Mouse (Mus musculus) left cerebral cortex, adult 8-10 months (tissue): ENCODE results near the gene Pacrg. TPM values are rescaled to one million over a fixed set of nuclear protein-coding genes. Genes with fewer than 3 reads are reported as not detected.

Experiments used
- DNase-seq, 2 experiments: peaks; one replicate each; pipeline ENCODE4 v3.0.0; 2022; ENCODE audit warnings: low spot score in 2 of 2
- total RNA-seq, 4 experiments: library from RNA; stranded (reverse); gene quantifications; 2 replicates each; pipeline ENCODE4 v1.2.4; 2022

The Pacrg gene
- total RNA-seq, 4 experiments from 2014 or later = 19.2 to 25.9 (median 21.6) TPM

DNA sequence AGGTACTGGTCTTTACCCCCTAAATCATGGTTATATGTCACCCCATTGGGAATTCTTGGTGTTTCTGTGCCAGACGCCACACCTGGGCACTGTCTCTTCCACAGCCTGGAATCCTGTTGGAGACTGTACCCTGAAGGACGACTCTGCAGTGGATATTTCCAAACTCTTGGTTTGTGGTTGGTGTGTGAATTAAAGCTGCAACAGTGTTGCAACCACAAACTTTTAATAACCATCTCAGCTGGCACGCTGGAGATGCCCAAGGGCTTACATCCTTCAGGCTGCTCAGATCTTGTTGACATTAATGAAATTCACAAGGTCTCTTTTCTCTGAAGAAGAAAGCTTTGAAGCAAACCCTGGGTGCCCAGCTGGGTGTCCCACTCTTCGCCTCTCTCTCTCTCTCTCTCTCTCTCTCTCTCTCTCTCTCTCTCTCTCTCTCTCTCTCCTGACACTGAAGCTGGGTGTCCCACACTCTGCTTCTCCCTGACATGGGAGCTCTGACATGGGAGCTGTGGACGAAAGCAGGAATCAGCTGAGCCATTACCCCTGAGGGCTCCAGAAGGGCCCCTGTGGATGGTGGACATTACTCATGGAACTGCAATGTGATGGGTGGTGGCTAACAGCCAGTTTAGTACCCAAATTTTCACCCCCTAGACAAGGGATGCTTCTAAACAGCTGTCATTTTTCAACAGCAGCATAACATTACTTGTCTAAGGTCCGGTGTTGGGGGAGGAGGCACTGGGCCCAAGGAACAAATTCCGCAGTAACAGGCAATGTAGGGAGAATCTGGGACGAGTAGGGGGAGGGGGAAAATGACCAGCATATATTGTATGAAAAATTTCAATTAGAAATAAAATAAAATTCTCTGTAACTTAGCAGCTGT, 429.3 kb downstream of the Pacrg start:
- DNase-seq = no peak

DNA sequence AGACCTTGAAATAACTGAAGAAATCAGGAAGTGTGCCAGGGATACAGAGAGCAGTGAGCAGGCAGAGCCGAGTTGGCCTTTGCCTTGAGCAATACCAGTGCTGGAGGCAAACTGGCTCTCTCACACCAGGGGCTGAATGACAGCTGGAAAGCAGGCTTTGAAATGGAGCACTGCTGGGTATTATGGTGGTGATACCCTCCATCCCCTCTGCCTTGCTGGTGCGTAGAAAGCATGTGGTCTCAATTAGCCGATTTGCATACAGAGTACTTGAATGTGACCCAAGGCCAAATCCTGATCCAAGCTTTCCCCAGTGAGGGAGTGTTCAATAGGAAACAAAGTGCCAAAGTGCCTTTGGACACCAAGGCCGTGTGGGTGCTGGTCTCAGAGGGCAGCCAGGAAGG, 431.4 kb downstream of the Pacrg start:
- no peak for DNase-seq

DNA sequence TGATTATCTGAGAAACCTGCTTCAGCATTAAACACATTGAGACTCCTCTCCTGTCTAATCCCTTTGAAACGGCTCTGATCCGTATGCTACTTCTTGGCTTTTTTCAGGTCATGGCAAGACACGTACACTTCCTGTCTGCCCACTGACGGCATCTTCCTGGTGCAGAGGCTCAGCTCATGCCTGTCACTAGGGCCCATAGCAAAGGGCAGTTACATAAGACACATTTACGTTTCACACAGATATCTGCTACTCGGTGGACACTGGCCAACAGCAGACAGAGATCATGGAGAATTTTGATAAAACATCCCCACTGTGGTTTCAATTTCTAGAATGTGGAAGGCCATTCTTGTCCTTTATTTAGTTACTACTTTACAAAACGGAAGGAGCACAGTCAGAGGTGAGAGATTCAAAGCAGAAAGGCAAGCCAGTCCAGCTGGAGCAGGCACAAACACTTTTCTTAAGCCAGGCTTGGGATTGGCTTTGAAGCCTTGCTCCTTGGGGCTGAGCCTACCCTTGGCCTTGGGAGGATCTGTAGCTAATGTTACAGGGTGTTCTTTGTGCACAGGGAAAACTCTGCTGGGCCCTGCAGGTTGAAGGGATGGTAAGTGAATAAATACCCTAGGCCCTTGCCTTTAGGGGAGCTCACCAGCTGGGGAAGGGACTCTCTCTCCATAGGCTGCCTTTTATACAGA, 432.9 kb downstream of the Pacrg start:
- DNase-seq = no peak

DNA sequence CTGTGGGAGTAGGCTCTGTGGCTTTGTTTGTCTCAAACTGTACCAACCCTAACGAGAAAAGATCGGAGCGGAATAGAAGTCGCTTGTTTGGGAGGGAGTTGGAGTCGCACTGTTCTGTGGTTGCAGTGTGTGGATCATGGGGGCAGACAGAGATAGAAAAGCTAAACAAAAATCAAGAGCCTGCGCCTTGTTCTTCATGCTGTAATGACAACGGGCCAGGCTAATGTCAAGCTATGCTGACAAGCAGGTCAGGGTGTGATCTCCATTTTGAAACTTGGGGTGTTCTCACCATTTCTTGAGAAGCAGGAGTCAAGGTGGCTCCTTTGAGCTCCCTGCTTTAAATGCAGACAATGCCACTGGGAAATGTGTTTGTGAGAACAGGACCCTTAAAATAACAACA, 433.8 kb downstream of the Pacrg start:
- no peak for DNase-seq

DNA sequence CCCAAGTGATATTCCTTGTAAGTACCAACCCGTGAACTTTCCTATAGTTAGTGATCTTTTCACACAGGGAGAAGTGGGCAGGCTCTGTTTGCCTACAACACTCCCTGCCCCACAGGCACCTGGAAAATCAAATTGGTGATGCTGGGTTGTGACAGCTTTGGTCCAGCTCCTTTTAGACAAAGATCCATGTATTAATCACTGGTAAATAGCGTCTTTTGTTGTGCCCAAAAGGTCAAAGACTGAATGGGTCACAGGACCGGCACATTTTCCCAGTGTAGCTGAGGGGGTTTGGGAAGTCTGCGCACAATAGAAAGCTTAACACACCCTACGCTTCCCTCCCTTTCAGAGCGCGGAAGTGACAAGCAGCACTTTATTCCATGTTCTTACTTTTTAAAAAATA, 434.2 kb downstream of the Pacrg start:
- DNase-seq = no peak

DNA sequence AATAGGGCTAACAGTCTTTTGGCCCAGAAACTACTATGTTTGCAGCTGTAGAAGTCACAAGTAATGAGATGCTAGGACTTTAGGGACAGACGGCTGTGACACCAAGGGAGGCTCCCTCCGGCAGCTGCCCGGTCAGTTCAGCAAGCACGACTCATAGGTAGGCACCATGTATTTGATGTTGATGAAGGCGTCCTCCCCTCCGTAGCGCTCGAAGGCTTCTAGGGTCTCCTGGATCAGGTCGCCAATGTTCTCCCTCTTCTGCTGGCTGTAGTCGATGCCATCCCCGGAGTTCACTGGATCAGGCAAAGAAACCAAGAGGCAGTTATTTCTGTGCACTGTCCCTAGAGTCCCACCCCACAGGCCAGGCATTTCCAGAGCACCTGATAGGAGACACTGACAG, 436.9 kb downstream of the Pacrg start:
- no peak for DNase-seq

DNA sequence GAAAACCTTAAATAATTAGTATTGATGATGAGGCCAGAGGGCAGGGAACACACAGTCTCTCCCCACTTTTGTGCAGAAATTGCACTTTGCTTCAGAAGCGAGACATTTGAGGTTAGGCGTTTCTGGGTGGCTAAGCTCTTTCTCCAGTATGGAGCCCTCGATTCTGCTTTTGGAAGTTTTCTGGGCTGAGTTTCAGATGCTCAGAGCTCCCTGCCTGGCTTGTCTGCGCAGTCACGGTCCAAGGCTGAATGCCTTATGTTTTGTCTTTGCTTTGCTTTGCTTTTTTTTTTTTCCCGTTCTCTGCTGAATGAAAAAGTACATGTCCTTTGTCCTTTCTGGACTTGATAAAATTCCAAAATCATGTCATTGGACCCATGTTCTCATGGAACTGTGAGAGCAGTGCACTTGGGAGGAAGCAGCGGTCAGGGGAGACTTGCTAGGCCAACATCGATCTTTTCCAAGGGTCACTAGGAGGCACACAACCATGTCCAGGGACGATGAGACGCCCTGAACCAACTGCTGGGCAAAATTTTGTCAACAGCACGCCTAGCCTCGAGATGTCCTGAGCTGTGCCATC, 438.0 kb downstream of the Pacrg start:
- DNase-seq = no peak

DNA sequence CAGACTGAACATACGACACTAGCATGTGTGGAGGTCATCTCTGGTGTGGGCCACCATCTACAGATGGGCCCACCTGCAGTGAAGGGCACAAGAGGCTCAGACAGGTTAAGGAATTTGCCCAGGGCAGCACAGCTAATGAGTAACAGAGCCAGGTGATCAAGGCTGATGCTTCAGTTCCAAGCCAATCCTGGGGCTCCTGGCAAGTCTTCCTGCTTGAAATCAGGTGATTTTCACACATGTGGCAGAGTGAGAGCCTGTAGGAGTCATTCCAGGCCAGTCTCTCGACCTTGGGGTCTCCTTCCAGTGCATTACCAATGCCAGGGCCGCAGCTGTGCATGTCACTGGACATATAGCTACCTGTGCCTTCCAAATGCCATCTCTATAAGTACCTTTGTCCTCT, 438.6 kb downstream of the Pacrg start:
- no peak for DNase-seq

DNA sequence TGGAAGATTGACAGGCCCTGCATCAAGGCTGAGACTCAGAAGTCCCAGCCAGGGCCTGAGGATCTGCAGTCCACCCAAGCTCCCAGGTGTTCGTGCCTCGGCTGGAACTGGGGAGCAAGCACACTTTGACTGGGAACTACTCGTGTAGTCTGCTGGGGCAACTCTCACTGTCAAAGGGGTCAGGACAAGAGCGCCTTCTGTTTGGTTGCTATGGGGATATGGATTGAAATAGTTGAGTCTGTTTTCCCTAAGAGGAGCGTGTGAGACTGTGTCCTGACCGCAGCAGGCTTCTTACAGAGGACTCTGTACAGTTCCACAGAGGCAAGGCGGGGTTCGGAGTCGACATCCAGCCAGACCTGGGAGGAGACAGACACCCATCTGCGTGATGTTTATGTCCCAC, 440.4 kb downstream of the Pacrg start:
- no peak for DNase-seq

DNA sequence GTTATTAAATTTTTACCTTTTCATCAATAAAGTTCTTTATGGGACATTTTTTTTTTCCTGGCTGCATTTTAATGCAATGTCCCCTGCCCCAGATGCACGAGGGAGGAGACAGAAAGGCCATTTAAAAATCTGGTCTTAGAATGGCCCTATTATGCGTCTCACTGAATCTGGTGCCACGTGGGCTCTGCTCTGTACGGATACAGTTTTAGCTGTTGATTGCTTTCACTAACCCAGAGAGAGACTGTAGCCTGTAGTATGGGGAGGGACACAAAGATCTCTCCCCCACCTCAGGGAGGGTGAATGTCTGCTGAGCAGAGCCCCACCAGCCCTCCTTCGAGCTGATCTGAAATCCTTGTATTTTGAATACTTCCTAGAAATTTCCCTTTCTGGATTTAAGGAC, 441.2 kb downstream of the Pacrg start:
- DNase-seq = no peak

DNA sequence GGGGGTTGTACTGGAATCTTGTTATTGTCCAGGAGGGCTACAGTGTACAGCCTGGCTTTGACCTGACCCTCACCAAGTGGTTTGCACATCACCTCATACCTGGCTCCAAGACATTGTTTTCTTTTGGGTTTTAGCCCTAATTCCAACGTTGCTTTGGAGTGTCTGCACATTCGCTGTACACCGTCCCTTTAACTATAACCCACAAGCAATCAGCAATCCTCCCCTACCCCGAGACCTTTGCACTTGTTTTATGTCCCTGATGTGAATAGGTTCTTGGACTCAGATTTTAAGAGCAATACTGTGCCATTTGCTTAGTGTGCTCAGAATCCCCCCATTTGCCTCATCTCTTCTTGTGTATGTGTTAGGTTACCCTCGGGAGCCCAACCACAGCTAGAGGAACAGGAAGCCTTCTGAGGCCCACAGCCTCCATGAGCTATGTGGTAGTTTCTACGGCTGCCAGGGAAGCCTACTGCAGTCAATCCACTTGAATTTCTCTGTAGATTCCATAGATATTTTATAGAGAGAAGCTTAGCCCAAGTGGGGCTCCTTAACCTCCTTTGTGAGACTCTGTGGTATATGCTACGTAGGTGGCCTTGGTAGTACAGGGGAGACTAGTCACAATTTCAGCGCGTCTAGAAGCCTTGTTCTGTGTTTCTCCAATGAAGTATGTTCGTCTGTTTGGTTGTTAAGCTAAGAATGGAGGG, 442.0 kb downstream of the Pacrg start:
- no peak for DNase-seq

DNA sequence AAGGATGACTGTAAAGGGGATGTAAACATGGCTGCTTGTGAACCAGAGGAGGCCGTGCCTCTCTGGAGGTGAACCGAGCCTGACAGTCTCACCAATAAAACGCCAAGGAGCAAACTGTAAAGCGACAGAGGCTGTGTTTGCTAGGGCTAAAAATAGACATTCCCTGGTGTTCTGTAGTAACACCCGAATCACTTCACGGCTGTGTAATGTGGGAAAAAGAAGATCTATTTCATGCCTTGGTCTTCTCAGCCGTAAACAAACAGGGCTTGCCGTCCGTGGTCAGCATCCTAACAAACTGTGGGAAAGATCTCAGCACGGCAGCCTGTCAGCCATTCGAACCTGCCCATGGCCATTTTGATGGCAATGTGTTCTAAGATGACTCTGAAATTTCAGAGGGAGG, 442.8 kb downstream of the Pacrg start:
- DNase-seq = no peak

DNA sequence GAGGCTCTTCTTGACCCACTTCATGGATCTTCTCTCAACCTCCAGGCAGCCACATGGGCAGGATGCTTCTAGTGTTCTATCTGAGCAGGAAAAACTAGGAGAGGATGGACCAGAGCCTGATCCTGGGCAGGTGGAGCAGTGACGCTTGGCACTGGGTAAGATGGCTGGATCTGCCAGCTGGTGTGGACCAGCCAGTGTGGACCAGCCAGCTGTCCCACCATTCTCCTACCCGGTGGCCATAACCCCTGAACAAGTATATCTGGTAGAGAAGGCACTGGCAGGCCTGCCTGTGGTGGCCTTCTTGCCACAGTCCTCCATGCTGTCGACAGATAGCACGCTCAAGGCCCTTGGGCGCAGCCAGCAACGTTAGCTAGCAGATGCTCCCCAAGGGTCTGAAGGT, 443.2 kb downstream of the Pacrg start:
- DNase-seq = no peak

DNA sequence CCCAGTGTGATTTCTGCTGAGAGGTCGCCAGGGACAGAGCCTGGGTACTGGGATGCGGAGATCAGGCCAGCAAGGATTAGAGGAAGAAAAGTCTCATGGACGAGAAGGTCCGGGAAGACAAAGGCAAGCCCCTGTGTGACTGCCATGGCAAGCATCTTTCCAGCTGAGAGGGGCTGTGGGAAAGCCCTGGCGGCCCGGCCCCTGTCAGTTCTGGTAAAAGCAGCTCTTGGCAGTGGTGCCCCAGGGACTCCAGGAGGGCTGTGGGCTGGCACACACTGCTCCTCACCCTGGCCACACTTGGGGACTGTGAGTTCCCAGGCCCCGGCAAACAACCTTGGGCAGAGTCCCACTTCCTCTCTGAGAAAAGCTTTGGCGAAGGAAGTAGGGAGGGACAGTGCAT, 445.3 kb downstream of the Pacrg start:
- peak in 1 of 2 experiments; percentile 80 for DNase-seq

DNA sequence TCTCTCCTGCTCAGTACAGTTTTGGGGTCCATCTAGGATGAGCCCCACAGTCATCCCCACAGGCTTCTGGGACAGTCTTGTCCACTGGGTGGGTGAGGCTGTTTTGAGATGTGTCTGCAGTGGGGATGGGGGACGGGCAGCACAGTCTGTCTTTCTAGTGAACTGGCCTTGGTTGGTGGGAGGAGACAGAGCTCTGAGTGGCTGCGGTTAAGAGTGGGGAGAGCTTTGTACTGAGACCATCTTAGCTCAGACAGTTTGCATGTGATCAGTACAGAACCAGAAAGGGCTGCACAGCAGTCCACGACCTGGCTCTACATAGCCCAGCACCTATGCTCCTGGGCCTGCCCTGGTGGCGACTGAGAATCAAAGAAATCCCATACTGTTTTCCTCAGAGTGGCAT, 446.3 kb downstream of the Pacrg start:
- DNase-seq = no peak

DNA sequence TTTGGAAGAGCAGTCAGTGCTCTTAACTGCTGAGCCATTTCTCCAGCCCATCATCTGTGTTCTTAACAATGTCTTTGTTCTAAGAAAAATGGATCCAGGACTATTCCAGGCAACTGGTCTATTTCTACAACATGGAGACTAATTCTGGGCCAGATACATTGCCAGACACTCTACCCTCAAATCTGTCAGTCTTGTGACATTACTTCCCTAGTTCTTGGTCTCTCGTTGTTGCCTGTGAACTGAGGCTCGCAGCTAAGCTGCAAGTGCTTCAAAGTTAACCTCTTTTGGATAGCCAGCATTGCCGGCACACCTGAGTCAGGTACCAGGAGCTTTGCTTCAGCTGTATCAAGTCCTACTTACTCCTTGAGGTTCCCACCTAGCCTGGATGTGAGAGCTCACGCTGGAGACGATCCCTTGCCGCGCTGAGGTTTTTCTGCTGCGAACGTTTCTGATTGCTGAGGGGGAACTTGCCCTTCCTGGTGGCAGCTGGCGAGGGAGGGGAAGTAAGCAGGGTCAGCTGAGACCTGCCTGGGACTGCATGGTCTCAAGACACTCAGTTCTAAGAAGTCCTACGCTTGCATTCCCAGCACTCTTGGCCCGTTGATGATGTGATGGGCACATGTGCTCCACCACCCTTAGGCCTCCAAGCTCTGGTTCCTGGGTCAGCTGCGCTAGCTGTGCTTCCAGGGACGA, 447.6 kb downstream of the Pacrg start:
- no peak for DNase-seq

DNA sequence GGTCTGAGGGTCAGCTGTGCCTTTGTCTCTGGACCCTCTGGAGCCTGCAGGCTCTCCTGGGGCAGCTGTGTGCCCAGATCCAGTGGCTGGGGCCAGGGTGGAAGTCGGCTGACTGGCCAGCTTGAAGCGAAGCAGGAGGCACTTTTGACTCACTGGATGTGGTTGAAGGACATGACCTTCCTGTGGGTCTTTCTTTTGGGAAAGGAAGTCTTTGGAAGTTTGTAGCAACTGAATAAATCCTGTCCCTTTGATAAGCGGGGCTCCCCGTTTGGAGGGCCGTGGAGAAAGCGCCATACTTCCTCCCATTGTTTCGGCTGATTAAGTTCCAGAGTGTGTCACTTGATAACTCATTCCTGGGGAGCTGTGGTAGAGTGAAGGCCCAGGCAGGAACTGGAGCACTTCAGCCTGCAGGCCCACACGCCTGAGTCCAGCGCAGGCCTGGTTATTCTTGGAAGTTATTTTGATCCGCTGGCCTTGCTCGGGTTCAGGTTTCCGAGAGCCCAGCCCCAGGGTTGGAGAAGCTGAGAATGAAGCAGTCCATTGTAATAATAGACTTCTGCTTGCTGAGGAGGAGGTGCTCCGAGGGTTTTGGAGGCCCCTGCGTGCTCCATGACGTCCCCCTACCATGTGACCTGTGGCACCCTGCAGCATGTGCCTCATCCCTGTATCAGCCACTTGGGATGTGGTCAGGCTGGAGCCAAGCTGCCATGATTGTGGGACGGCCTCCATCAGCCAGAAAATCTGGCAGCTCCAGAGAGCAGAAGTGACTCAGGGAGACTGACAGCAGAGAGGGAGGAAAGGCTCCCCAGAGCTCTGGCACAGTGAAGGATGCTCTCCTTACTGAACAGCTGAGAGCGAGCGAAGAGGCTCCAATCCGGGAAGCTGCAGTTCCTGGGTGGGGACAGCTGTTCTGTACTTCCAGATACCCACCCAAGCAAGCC, 449.6 kb downstream of the Pacrg start:
- peak in 1 of 2 experiments; percentile 61 for DNase-seq

DNA sequence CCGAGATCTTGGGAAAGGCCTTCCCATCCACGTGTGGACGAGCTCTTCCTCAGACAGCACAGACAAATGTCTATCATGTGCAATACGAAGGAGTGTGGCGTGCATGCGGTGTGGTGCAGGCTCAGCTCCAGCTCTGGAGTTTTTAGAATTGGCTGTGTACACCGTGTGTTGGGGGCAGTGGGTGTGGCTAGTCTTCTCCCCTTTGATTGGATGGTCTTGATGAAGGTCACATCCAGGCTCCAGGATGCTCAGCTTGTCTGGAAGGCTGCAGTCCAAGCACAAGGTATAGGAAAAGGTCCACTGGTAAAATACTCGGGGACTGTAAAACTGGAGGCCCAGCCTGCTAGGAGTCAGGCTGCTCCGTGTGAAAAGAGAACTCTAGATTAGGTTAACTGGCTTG, 450.4 kb downstream of the Pacrg start:
- DNase-seq = no peak

DNA sequence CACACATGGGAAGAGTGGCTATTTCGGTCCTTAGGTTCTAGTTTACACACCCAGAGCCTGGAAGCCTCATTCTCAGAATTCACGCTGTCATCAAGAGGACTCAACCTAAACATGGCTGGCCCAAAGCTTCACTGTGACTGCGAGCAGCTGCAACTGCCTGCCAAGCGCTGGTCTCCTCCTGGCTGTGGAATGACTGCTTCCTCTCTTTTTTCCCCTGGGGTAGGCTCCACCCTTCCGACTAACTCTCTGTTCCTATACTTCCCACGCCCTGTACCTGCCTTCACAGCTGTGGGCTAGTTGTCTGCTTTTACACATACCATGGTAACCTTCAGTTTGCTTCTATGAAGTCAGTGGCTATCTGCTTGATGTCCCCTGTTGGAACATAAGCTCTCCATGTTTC, 453.6 kb downstream of the Pacrg start:
- no peak for DNase-seq

DNA sequence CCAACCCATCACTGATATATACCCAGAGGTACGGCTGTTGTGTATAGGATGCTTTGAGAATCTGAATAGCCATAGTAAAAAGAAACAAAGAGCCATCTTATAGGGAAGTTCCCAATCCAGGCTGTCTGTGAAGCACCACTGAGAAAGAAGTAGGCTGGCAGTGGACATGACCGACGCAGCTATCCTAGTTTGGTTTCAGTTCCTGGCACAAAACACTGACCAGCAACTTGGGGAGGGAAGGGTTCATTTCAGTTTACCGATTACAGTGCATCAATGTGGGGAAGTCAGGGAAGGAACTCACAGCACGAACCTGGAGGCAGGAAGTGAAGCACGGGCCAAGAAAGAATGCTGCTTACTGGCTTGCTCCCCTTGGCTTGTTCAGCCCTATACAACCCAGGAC, 456.7 kb downstream of the Pacrg start:
- DNase-seq = no peak
